Mouse (Mus musculus) cerebellum, postnatal 36 days (tissue): ENCODE measurements around the gene Pon3.
"Not testable (repeated sequence)": the region's sequence is repeated elsewhere in the genome, so short reads cannot be mapped to it uniquely, and the experiment has no call there.

Experiments
- DNase-seq, 2 experiments: peaks; one replicate each; pipeline ENCODE4 v3.0.0; 2021 to 2022; ENCODE audit warnings: mixed read lengths in 2 of 2

The Pon3 gene

DNA sequence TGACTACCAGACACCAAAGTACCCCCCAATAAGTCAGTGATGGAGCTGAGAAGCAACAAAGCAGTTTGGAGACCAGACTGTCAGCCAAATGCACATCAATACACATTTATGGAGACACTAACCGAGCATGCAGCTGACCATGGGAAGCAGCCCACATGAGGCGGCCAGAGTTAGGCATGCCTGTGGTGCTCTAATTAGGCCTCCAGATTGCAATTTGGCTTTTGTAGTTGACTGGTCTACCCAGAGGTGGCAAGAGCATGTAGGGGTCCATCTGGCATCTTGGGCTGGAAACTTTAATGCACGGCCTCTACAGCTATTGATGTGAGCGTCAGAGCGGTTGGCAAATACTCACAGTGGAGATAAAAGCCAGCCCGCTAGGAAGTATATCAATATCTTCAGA, 10.2 kb downstream of the Pon3 start:
- DNase-seq = no peak

GRCm38 (mm10) chr6:5238799-5239198, 17.3 kb downstream of the Pon3 start:
- no peak for DNase-seq

DNA sequence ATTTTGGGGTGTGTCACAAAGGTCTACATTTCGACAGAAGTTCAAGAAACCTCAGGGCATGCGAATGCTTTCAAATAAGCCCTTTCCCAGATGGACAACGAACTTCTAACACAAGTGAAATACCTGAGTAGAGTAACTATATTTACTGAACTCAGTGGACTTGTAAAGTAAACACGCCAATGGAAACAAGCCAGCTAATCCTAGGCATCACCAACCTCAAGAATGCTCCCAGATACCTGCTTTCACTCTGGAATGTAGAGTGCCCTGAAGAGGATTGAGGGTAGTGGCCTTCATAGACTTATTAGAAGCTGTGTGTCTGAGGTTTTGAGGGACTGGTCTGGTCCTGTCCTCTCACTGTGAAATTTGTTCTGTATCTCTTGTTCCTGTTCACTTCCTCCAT, 18.6 kb downstream of the Pon3 start:
- no peak for DNase-seq

- no peak for DNase-seq
Measured at GRCm38 (mm10) chr6:5236843-5237371, 19.2 kb downstream of the Pon3 start.

- no peak for DNase-seq
Measured at GRCm38 (mm10) chr6:5234563-5234962, 21.5 kb downstream of the Pon3 start.

DNA sequence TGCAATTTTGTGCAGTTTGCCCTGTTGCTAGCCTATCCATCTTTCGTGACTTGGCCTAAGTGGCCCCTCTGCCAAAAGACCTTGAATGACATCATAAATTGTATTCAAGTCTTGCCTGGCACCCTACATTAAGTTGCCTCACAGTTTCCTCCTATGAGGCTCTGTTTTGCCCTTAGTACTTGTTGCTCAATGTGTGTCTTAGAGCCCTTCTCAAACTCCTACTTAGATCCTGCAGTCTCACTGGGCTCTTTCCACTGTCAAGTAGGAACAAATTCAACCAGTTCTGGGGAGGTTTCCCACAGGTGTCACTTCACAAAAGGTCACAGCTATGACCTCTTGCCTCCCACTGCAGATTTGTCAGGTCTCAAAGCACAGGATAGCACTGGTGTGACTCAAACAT, 22.3 kb downstream of the Pon3 start:
- DNase-seq = no peak

- no peak for DNase-seq
Measured at GRCm38 (mm10) chr6:5232022-5232421, 24.1 kb downstream of the Pon3 start.

DNA sequence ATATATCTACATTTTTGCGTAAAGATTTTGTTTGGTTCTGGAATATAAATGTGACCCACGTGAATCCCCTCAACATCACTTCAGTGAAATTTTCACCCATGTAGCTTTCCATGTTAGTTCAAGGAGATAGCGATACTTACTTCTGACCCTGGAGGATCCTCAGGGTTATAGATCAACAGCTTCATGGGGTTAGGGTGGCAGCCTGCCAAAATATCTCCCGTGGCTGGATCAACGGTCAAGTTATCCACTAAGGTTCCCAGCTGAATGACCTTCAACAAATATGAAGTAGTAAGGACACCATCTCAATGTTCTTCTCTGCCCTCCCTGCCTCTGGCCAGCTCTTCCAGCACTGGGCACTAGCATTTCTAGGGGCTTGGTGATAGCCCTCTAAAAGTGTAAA, 25.8 kb downstream of the Pon3 start:
- DNase-seq = no peak

- not testable (repeated sequence) for DNase-seq
Measured at GRCm38 (mm10) chr6:5223551-5223950, 32.5 kb downstream of the Pon3 start.

DNA sequence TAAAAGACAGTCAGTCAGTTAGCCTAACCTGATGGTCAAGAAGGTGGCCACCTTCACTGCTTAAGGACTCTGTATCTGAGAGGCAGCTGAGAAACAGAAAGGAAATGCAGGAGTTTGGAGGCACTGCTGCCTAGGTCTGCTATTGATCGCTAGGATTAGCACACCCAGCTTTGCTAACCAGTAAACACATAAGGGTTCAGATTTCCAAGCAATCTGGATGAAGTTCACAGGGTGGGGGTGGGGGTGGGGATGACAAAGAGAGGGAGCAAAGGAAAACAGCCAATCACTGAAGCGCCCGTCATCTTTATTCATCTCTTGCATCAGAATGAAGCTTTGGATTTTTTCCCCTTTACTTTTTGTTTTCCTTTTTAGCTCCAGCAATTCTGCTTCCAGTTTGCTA, 34.0 kb downstream of the Pon3 start:
- DNase-seq = no peak

- no peak for DNase-seq
Measured at GRCm38 (mm10) chr6:5218190-5218589, 37.9 kb downstream of the Pon3 start.

DNA sequence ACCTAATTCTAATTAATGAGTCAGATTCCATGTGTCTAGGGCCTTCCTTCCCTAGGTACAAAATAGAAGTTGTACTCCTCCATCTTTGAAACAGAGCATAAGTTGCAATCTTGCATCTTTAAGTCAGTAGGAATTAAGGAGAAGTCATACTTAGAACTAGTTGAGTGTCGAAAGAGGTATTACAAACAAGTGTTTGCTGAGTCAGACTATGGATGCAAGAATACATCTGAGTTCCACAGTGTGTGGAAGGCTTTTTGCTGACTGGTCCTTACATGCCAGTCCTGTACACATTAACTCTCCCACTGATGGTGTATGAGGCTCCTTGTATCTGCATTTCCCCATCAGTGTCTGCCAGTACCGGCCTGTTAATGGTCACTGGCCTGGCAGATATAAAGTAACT, 48.3 kb downstream of the Pon3 start:
- DNase-seq = no peak

DNA sequence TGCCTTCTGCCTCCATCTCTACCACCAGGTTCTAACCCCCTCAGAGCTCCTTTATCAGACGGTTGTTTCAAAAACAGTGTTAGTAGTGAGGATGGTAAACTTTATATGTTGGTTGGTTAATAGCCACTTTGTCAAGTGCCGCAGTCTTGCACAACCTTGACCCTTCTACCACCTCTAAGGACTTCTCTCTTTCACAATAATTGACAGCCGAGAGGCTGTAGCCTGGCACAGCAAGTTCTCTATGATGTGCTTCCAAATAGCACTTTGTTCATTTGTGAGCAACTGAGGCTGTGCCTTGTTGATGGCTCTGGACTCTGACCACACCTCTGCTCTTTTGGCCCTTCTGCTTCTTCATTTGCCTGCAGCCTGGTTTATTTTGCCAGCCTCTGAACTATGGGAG, 56.2 kb downstream of the Pon3 start:
- DNase-seq = no peak

DNA sequence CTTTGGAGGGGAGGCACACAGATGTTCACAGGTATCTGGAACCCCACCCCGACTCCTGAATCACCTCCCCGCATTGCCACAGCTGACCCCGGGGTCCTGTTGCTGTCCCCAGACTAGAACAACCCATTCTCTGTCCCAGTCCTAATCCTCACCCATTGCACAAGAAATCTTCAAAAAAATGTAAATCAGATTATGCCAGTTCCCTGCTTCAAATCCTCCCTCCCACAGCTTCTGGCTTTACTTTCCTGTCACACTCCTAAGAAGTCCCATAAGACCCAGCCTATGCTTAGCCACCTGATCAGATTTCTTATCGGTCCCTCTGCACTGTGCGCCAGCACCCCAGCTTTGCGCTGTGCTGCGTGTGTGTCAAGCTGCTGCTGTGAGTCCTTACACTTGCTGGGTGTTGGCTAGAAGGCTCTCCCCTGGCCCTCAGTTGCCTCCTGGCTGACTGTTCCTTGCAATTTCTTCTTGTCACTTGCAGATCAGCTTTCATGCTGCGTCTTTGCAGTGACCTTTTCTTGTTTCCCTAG, 56.6 kb downstream of the Pon3 start:
- no peak for DNase-seq

DNA sequence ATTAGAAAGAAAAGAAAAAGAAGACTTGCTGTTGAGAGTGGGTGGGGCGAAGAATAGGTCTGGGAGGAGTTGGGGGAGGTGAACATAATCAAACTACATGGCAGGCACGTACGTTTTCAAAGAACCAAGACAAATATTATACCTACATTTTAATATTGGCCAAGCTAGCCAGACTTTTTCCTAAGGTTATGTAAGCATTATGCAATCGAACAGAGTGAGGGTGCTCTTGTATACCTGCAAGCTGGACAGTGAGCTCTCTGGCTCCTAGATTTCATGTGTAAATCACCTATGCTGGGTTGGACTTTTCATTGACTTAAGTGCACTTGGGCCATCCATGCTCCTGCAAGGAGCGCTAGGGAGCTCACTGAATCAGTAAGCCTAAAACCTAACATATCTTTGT, 57.5 kb downstream of the Pon3 start:
- no peak for DNase-seq

DNA sequence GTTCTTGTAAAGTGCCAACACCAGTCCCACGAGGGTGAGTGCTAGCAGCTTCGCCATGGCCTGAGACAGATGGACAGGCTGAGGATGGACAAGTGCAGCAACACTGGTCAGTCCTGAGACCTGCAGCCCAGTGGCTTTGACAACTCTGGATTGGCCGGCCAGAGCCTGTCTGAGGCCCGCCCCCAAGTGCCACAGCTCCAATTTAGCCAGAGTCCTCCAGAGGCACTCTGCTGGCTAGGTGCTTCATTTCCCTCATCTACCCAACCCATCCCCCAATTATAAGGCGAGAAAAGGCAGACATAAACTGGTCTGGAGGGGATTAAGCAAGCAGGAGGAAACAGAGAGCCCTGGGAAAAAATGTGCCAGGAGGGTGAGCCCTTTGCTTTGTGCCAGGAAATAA, 62.4 kb downstream of the Pon3 start, which contains the start of gene Pon1:
Gene Pon1 (minus strand): TSS at position 254 of the 400 bp plus-strand sequence.
- no peak for DNase-seq

GRCm38 (mm10) chr6:5190761-5191160, 65.3 kb downstream of the Pon3 start:
- no peak for DNase-seq

- no peak for DNase-seq
Measured at GRCm38 (mm10) chr6:5189507-5189906, 66.6 kb downstream of the Pon3 start.

- DNase-seq = no peak
Measured at GRCm38 (mm10) chr6:5188938-5189337, 67.1 kb downstream of the Pon3 start.

DNA sequence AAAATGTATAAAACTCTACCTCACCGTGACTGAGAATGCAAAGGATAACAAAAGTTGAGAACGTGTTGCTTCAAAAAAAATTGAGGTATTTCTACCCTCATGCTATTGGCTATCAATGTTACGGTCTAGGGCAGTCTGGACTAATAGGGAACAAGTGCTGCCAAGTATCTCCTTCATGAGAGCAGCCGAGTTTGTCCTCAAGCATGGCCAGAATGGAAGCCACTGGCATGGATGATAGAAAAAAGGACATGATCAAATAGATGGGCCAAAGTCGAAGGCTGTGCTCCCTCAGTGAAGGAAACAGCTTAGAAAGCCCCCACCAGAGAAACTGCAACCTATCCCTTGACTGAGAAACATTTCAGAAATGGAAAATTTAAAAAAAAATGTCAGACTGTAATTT, 68.0 kb downstream of the Pon3 start:
- DNase-seq = no peak

GRCm38 (mm10) chr6:5187586-5187985, 68.5 kb downstream of the Pon3 start:
- DNase-seq = no peak

DNA sequence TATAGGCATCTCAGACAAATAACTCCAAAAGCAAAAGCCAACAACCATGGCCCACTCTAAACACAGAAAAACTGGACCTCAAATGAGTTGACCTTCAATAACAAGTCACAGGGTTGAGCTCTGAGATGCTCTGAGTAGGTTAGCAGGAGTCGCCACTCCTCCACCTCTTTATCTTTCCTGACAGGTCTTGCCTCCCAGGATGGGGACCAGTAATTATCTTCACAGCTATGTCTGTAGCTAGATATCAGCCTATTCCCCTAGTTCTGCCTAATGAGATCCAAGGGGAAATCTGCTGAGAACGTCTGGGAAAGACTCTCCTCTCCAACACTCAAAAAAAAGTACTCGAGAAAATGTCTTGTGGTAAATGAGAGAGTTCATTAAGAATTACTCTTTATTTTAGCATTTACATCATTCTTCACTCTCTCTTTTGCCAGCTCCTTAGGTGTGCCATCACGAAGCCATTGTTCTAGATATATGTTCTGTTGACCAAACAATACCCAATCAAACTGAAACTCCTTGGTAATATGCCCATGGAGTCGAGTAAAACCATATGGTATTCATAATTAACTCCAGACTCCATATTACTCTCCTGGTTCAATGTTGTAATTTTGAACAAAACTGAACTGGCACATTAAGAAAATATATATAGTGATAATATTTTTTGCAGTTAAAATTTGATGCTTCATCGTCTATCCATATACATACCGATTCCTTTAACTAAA, 69.7 kb downstream of the Pon3 start:
- no peak for DNase-seq

DNA sequence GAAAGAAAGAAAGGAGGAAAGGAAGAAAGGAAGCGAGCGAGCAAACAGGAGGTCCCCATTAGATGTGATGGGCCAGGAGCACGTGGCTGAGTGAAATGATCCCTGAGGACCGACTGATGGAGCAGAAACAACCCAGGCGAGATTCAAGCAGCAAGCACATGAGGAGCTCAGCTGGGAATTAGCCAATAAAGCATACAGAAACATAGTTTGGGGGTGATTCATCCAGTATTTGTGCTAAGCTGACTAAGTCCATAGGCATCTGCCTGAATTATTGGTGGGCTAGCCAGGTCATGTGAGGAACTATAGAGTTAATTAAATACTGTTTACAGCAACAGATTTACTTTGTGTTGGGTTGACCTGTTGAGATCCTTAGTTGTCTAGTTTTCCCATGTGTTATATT, 75.4 kb downstream of the Pon3 start:
- DNase-seq = no peak

GRCm38 (mm10) chr6:5179189-5179588, 76.9 kb downstream of the Pon3 start:
- no peak for DNase-seq
